Mouse (Mus musculus): Measurements from ENCODE around the gene Hjurp. TPM values are rescaled to one million over a fixed set of nuclear protein-coding genes. Genes with fewer than 3 reads are reported as not detected.

The Hjurp gene
- polyA plus RNA-seq, 1 experiment from 2014 or later, result 141 TPM

DNA sequence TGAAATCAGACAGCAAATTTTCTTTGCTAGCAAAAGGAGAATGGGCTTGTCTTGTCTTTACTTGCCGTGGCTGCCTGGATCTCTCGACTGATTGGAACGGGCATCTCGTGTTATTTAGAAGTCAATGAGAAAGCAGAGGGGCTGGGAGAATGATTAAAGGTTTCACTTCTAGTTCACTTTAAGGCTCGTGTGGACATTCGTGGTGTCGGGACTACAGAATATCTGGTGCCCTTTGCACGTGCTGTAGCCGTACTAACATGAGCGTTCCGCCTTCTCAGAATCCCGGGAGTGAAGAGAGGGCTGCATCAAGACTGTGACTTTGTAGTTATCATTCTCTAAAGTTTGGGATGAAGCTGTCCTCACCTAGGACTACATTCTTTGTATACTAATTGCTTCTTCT lies 29.7 kb upstream of the Hjurp start:
- ATAC-seq (ENCODE audit: insufficient read depth, low FRiP score, low TSS enrichment) (no peak), DNase-seq (ENCODE audit: low spot score) (no peak)
- H3K27ac ChIP-seq (ENCODE audit: low read depth, low read length), result no peak overlapping the region
- no peaks in the 10 kb centered on the region for H3K4me1 ChIP-seq (ENCODE audit: control insufficient read depth, insufficient read depth, low read length)
- H3K36me3 ChIP-seq (ENCODE audit: control insufficient read depth, insufficient read depth, low read length), result no peaks in the 10 kb centered on the region
- H3K4me2 ChIP-seq (ENCODE audit: low read depth), result no peak overlapping the region
- H3K27me3 ChIP-seq (ENCODE audit: control insufficient read depth, insufficient read depth, low read length), result no peaks in the 10 kb centered on the region
- H3K4me3 ChIP-seq (ENCODE audit: low read depth, low read length), result no peak overlapping the region
- H3K9me3 ChIP-seq (ENCODE audit: control insufficient read depth, low read length), result peaks cover 69% of the 10 kb centered on the region
- H3K9ac ChIP-seq (ENCODE audit: low read length), result no peak overlapping the region
- WGBS, result 68% methylated on average over 12 of the region's 12 CpGs

DNA sequence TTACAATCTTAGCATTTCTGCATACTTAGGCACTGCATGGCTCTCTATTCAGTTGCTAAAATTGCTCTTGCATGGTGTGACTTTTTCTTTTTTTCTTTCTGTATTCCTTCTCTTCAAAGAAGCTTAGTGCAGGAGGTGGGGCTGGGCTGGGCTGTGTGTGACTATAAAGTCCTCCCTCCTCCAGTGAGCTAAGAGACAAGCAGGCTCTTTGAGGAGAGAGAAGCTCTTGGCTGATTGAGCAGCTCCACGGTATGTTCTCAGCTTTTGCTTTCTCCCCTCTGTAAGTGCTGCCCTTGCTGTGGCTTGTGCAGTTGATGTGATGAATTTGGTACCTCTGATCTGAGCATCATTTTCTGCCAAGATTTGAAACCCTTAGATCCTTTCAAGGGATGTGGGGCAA lies 29.1 kb upstream of the Hjurp start:
- Histone ChIP-seq H3K4me3 (ENCODE audit: low read depth, low read length) (no peak overlapping the region), H3K4me1 (ENCODE audit: control insufficient read depth, insufficient read depth, low read length) (no peaks in the 10 kb centered on the region), H3K36me3 (ENCODE audit: control insufficient read depth, insufficient read depth, low read length) (no peaks in the 10 kb centered on the region), H3K9me3 (ENCODE audit: control insufficient read depth, low read length) (peaks cover 75% of the 10 kb centered on the region), H3K27me3 (ENCODE audit: control insufficient read depth, insufficient read depth, low read length) (no peaks in the 10 kb centered on the region), H3K9ac (ENCODE audit: low read length) (no peak overlapping the region), H3K27ac (ENCODE audit: low read depth, low read length) (no peak overlapping the region), H3K4me2 (ENCODE audit: low read depth) (no peak overlapping the region)
- 56% methylated on average over 1 of the region's 1 CpGs for WGBS
- no peak for DNase-seq (ENCODE audit: low spot score)
- ATAC-seq (ENCODE audit: insufficient read depth, low FRiP score, low TSS enrichment), result no peak

DNA sequence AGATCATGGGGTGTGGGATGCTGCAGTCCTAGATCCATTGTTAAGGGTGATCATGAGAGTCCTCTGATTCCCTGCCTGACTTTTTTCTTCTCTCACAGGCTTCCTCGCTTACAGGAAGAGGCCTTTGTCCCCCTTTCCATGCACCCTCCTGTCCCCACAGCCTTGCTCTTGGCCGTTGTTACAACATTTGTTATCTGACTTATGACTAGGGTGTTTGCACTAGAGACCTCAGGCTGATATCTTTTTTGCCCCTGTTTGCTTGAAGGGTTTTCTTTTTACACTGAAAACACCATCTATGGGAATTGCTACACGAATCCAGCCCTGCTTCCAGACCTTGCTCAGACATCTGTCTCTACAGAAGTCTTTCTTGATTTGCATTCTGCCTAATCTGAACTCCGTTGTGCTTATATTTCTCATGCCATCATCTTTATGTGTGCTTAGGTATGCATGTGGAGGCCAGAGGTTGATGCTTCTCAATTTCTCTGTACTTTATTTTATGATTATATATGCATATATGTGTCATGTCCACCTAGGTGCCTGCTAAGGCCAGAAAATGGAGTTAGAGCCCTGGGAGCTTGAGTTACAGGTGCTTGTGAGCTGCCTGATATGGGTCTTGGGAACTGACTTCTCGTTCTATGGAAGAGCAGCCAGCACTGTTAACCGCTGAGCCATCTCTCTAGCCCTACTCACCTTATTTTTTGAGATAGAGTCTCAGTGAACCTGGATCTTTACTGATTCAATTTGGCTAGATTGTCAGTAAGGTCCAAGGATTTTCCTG lies 27.8 kb upstream of the Hjurp start:
- WGBS, result 51% methylated on average over 6 of the region's 6 CpGs
- H3K9ac ChIP-seq (ENCODE audit: low read length), result no peak overlapping the region
- H3K4me3 ChIP-seq (ENCODE audit: low read depth, low read length), result no peak overlapping the region
- H3K27ac ChIP-seq (ENCODE audit: low read depth, low read length), result no peak overlapping the region
- DNase-seq (ENCODE audit: low spot score) (no peak), ATAC-seq (ENCODE audit: insufficient read depth, low FRiP score, low TSS enrichment) (no peak)
- peaks cover 88% of the 10 kb centered on the region for H3K9me3 ChIP-seq (ENCODE audit: control insufficient read depth, low read length)
- H3K4me1 ChIP-seq (ENCODE audit: control insufficient read depth, insufficient read depth, low read length), result no peaks in the 10 kb centered on the region
- H3K36me3 ChIP-seq (ENCODE audit: control insufficient read depth, insufficient read depth, low read length), result no peaks in the 10 kb centered on the region
- H3K4me2 ChIP-seq (ENCODE audit: low read depth), result no peak overlapping the region
- H3K27me3 ChIP-seq (ENCODE audit: control insufficient read depth, insufficient read depth, low read length), result no peaks in the 10 kb centered on the region

DNA sequence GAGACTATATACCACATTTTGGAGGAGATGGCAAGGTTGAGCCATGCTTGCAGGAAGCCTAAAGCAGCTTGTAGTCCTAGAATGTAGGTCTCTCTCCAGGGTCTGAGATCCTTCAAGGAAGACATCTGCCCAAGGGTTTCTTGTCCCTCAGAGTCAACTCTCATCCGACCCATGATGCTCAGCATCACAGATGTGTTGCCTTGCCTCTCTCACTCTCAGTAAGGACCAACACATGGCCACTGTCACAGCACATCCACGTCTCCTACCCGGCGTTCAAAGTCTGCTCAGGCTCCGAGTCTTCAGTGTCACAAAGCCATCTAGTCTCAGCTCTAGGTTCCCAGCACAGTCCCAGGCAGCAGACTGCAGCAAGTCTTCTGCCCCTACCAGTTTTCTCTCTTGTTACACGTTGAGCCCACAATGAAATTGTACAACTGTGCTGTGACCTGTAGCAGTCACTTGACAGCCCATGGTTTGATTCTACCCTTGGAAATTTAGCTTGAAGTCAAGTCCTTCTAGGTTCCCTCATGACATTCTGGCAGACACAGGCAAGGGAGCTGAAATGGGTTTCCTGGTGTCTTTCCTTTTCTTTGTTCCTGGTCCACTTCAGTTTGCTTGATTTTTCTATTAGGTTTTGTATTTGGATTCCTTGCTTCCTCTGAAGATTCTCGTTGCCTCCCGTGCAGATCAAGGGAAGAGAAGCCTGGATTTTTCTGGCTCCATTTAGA lies 27.0 kb upstream of the Hjurp start:
- Histone ChIP-seq H3K27me3 (ENCODE audit: control insufficient read depth, insufficient read depth, low read length) (no peaks in the 10 kb centered on the region), H3K4me3 (ENCODE audit: low read depth, low read length) (no peak overlapping the region), H3K36me3 (ENCODE audit: control insufficient read depth, insufficient read depth, low read length) (no peaks in the 10 kb centered on the region), H3K4me2 (ENCODE audit: low read depth) (no peak overlapping the region), H3K27ac (ENCODE audit: low read depth, low read length) (no peak overlapping the region), H3K9me3 (ENCODE audit: control insufficient read depth, low read length) (peaks cover 90% of the 10 kb centered on the region), H3K9ac (ENCODE audit: low read length) (no peak overlapping the region), H3K4me1 (ENCODE audit: control insufficient read depth, insufficient read depth, low read length) (no peaks in the 10 kb centered on the region)
- 63% methylated on average over 8 of the region's 8 CpGs for WGBS
- no peak for ATAC-seq (ENCODE audit: insufficient read depth, low FRiP score, low TSS enrichment)
- DNase-seq (ENCODE audit: low spot score), result peak; percentile 8

DNA sequence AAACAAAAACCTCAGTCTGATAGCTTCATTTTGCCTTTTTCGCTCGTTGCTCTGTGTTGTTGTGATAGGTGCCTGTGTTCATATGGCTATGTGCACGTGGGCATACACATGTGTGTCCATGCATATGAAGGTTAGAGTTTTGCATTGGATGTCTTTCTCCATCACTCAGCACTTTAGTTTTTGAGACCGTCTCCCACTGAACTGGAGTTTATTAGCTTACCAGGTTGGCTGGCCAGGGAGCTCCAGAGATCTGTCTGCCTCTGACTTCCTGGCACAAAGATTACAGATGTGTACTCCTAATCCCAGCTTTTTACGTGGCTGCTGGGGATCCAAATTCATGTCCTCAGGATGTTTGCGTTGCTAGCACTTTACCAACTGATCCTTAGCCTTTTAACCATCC lies 26.3 kb upstream of the Hjurp start:
- H3K27me3 ChIP-seq (ENCODE audit: control insufficient read depth, insufficient read depth, low read length), result no peaks in the 10 kb centered on the region
- no peak overlapping the region for H3K27ac ChIP-seq (ENCODE audit: low read depth, low read length)
- H3K9me3 ChIP-seq (ENCODE audit: control insufficient read depth, low read length), result peaks cover 90% of the 10 kb centered on the region
- WGBS, result 64% methylated on average over 6 of the region's 6 CpGs
- DNase-seq (ENCODE audit: low spot score), result peak; percentile 6
- H3K4me1 ChIP-seq (ENCODE audit: control insufficient read depth, insufficient read depth, low read length), result no peaks in the 10 kb centered on the region
- no peaks in the 10 kb centered on the region for H3K36me3 ChIP-seq (ENCODE audit: control insufficient read depth, insufficient read depth, low read length)
- no peak overlapping the region for H3K9ac ChIP-seq (ENCODE audit: low read length)
- ATAC-seq (ENCODE audit: insufficient read depth, low FRiP score, low TSS enrichment), result no peak
- H3K4me2 ChIP-seq (ENCODE audit: low read depth), result no peak overlapping the region
- H3K4me3 ChIP-seq (ENCODE audit: low read depth, low read length), result no peak overlapping the region

DNA sequence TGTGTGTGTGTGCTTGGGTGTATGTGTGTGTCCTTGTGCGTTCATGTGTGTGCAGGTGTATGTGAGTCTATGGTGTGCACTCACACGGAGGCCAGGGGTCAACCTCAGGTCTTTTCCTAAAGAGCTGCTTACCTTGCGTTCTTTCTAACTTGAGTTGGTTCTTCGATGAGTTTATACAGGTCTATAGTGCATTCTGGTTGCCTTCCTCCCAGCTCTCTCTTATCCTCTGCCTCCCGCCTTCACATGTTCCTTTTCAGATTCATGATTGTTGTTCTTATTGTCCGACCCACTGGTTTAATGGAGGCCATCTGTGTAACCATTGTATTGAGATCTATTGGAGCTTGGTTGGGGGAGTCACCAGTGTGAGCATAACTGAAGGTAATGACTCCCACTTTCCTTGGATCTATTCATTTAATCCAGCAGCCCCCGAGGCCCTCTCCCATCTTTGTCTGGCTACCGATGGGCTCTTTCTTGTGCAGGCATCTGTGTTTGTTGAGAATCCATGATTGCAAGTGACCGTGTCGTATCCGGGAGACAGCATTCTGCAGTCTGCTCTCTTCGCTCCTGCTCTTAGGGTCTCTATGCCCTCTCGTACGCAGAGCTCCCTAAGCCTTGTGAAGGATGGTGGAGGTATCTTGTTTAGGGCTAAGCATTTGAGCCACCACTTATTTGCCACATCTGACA lies 24.8 kb upstream of the Hjurp start:
- Histone ChIP-seq H3K36me3 (ENCODE audit: control insufficient read depth, insufficient read depth, low read length) (no peaks in the 10 kb centered on the region), H3K4me3 (ENCODE audit: low read depth, low read length) (no peak overlapping the region), H3K27ac (ENCODE audit: low read depth, low read length) (no peak overlapping the region), H3K27me3 (ENCODE audit: control insufficient read depth, insufficient read depth, low read length) (no peaks in the 10 kb centered on the region), H3K4me1 (ENCODE audit: control insufficient read depth, insufficient read depth, low read length) (no peaks in the 10 kb centered on the region), H3K9ac (ENCODE audit: low read length) (no peak overlapping the region), H3K4me2 (ENCODE audit: low read depth) (no peak overlapping the region), H3K9me3 (ENCODE audit: control insufficient read depth, low read length) (peaks cover 91% of the 10 kb centered on the region)
- 63% methylated on average over 14 of the region's 14 CpGs for WGBS
- ATAC-seq (ENCODE audit: insufficient read depth, low FRiP score, low TSS enrichment) (no peak; the same call in 1 of the 2 replicates), DNase-seq (ENCODE audit: low spot score) (peak; percentile 29)

DNA sequence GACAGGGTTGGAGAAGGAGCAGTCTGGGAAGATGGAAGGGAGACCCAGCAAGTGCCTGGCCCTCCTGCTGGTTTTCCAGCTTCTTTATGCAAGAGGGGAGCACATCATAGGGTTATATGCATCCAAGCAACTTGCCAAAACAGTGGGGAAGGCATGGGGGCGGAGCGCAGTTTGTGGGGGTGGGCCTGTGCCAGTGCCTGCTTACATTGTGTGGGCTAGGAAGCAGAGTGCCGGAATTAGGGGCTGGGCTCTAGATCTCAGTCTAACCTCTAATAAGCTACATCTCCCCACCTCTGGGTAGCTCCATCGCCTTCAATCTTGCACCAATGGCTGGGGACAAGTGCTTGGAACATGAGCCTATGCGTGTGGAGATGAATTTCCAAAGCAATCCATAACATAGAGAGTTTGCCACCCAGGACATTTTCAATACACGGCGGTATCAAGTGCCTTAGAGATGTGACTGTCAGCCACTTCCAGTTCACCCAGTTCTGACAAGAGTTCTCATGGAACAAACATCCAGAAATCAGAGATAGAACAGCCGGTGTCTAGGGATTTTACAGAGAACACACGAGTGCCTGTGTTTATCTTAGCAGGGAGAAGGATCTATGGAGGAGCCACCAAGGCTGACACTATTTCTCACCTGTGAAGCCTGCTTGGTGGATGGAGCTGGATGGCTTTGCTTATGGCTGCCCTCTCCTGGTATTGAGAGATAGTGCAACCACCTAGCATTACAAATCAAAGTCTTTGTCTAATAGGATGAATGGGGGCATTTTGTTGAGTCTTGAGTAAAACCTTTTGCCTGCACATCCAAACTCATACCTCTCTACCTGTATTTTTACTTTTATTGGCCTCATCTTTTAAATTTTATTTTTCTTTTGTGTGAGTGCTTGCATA lies 23.9 kb upstream of the Hjurp start:
- Histone ChIP-seq H3K27ac (ENCODE audit: low read depth, low read length) (no peak overlapping the region), H3K9me3 (ENCODE audit: control insufficient read depth, low read length) (peaks cover 86% of the 10 kb centered on the region), H3K4me3 (ENCODE audit: low read depth, low read length) (no peak overlapping the region), H3K9ac (ENCODE audit: low read length) (no peak overlapping the region), H3K27me3 (ENCODE audit: control insufficient read depth, insufficient read depth, low read length) (no peaks in the 10 kb centered on the region), H3K4me1 (ENCODE audit: control insufficient read depth, insufficient read depth, low read length) (no peaks in the 10 kb centered on the region), H3K36me3 (ENCODE audit: control insufficient read depth, insufficient read depth, low read length) (no peaks in the 10 kb centered on the region), H3K4me2 (ENCODE audit: low read depth) (no peak overlapping the region)
- DNase-seq (ENCODE audit: low spot score), result peak; percentile 16
- 68% methylated on average over 9 of the region's 9 CpGs for WGBS
- no peak; the same call in 1 of the 2 replicates for ATAC-seq (ENCODE audit: insufficient read depth, low FRiP score, low TSS enrichment)

DNA sequence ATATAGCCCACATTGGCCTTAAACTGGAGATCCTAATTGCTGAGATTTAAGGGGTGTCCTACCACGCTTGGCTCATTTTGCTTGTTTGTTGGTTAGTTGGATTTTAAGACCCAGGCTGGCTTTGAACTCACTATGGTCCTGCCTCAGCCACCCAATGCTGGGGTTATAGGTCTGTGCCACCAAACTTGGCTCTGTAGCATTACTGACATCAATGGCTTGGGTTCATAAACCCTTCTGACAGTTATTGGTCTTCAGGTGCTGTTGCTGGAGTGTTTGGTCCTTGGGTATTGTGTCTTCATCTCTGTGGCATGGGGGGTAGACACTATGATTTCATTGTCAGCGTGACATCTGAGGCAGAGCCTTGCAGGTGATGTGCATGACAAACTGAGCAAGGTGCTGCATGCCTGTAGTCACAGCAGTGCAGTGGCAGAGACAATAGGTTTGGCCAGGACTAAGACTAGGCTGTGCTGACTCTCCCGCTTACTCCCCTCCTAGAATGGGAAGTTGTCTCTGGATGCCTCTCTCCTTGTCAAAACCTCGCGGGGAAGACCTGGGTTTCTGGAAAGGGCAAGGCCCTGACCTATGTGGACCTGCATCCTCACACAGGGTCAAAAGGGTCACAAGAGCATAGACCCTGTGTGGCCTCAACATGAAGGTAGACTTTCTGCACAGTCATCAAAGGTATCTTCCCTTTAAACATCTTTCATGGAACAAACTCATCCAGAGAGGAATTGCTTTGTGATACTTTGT lies 23.0 kb upstream of the Hjurp start:
- no peak overlapping the region for H3K9ac ChIP-seq (ENCODE audit: low read length)
- no peaks in the 10 kb centered on the region for H3K4me1 ChIP-seq (ENCODE audit: control insufficient read depth, insufficient read depth, low read length)
- no peak overlapping the region for H3K4me2 ChIP-seq (ENCODE audit: low read depth)
- no peaks in the 10 kb centered on the region for H3K27me3 ChIP-seq (ENCODE audit: control insufficient read depth, insufficient read depth, low read length)
- H3K36me3 ChIP-seq (ENCODE audit: control insufficient read depth, insufficient read depth, low read length), result no peaks in the 10 kb centered on the region
- DNase-seq (ENCODE audit: low spot score) (peak; percentile 11), ATAC-seq (ENCODE audit: insufficient read depth, low FRiP score, low TSS enrichment) (no peak)
- WGBS, result 45% methylated on average over 5 of the region's 5 CpGs
- H3K27ac ChIP-seq (ENCODE audit: low read depth, low read length), result no peak overlapping the region
- no peak overlapping the region for H3K4me3 ChIP-seq (ENCODE audit: low read depth, low read length)
- peaks cover 88% of the 10 kb centered on the region for H3K9me3 ChIP-seq (ENCODE audit: control insufficient read depth, low read length)
